Mouse (Mus musculus) cerebellum, postnatal 25 days (tissue): ENCODE results near the gene Map4k5.

Source experiments
- DNase-seq, 2 experiments: peaks; one replicate each; pipeline ENCODE4 v3.0.0; 2021; ENCODE audit warnings: mixed read lengths in 2 of 2

The Map4k5 gene

DNA sequence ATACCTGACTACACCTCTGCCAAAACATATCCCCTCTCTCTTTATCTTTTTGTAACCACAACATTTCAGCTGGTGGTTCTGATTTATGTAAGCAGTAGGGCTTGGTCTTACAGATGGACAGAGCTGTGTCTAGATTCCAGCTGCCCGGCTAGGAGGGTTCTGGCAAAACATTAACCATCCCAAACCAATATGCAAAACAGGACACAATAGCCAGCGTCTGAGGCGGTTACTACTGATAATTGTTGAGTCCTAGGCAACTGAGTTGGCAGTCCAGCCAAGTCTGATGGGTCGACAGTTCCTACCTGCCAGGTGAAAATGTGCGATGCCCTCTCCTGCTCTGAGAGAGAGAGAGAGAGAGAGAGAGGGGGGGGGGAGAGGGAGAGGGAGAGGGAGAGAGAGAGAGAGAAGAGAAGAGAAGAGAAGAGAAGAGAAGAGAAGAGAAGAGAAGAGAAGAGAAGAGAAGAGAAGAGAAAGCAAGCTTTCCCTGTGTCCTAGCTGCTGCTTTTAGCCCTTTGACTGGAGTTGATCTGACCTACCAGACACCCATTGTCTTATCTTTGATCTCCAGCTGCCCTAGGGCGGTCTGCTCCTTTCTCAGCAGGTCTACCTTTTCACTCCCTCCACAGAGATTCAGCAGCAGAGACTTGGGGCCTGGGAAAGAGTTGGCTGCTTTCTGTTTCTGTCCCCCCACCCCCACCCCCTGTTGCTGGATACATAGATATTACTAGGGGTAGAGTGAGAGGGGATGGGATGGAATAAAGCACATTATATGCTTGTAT lies 109.6 kb downstream of the Map4k5 start:
- no peak for DNase-seq

DNA sequence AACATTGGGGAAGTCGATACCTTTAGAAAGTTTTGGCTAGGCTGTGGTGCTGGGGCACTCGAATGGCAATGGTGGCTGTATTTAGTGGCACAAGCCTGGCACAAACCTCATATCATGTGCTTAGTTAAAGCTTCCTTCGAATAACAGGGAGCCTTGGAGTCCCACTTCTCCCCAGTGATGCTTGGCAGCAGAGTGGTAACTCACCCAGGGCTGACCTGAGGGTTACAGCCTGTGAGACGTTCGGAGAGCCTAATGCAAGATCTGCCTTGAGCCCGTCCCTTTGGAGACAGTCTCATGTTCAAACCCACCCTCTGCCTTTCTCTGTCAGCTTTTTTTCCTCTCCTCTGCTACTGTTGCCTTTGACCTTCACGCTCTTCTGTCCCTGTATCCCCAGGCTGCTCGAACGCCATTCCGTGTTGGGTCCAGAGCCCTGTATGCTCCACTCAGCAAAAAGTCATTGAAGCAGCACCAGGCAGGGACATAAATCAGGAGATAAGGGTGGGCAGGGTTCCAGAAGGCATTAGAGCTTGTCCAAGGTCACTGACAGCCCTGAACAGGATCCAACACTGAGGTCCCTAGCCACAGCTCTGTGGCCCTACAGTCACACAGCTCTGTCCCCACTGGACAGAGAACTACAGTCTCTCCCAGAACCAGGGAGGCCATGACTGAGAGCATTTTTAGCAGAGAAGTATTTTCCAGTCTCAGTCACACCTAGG lies 110.9 kb downstream of the Map4k5 start:
- no peak for DNase-seq

DNA sequence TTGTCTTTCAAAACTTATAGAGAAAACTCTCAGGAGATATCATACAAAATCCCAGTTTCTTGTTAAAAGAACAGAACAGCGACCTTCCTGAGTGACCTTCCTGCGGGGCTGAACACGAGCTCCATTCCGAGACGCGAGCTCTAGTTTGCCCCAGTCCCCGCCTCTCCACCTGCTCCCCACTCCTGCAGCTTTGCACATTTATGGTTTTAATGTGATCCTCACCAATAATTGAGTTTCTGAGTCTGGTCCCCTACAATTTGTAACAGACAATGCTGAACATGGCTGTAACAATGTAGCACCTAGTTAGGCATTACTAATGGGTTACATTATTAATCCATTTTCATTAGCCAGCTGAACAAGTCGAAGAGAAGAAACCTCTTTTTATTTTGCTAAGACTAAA lies 111.5 kb downstream of the Map4k5 start:
- DNase-seq, result no peak

DNA sequence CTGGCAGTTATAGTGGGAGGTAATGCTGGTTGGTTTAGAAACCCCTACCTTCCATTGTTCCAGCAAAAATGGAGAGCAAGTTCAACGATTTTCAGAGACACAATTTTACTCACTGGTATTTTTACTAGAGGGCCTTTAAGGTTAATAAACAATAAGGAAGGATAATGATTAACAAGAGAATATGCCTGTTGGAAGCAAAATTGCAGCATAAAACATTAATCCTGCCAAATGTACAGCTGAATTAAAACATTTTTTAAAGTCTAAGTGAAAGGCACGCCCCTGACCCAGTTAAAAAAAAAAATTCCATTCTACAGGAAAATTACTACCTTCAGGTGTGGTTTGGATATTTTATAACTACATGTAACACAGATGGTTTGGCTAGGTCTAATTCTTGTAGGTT lies 115.0 kb downstream of the Map4k5 start:
- DNase-seq, result no peak

DNA sequence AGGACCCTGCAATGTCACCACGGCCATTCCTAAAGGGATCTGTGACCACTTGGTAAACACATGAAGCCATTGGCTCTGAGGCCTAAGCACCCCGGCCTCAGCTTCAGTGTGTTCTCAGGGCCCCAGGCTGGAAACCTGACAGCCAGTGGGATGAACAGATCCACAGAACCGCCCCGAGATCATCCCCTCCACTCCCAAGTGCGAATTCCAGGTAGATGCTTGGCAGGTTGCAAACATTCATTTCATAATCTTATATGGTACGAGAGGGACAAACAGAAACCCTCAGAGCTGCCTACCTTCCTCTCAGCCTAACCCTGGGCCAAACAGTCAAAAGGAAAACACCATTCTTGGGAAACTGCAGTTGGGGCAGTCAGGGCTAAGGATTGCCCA lies 115.7 kb downstream of the Map4k5 start:
- no peak for DNase-seq

DNA sequence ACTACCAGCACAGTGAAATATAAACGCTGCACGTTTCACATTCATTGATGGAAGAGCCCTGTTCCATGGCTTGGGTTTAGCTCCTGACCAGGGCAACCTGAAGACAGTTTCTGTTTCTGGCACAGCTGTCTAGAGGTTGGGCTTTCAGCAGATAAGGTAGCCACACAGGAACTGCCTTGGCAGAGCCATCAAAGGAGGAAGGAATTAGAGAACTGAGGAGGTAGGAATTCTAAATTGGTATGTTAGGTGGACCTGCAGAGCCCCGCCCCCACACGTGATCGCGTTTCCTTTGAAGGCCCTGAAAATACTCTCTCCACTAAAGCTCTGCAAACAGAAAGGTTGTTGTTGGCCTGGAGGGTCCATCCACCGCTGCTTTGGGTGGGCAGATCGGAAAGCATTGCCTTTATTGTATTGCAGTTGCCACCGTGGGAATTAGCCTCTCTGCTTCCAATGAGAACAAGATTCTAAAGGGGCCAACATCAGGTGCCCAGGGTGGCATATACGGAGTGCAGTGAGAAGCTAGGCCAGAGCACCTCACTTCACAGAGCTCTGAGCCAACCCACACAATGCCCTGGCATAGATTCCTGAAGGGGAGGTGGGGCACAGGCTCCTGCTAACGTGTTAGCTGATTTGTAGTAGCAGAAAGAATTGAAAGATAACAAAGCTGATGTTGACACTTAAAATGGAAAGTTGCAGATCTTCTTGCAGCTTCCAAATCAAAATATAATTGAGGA lies 116.2 kb downstream of the Map4k5 start:
- no peak for DNase-seq

DNA sequence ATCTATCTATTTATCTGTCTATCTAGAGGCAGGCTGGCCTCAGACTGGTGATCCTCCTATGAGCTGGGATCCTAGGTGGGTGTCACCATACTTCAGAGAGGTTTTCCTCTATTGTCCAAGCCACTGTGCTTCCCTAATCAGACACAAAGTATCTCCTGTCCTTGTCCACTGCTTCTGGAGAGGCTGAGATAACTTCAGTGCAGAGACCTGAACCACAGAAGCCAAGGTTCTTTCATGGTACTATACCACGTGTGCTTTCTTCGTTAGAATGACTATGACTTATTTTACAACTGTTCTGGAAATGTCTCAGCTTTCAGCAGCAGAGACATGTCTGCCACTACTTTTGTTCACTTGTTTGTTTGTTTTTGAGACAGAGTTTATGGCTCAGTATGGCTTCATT lies 124.2 kb downstream of the Map4k5 start:
- DNase-seq, result no peak

DNA sequence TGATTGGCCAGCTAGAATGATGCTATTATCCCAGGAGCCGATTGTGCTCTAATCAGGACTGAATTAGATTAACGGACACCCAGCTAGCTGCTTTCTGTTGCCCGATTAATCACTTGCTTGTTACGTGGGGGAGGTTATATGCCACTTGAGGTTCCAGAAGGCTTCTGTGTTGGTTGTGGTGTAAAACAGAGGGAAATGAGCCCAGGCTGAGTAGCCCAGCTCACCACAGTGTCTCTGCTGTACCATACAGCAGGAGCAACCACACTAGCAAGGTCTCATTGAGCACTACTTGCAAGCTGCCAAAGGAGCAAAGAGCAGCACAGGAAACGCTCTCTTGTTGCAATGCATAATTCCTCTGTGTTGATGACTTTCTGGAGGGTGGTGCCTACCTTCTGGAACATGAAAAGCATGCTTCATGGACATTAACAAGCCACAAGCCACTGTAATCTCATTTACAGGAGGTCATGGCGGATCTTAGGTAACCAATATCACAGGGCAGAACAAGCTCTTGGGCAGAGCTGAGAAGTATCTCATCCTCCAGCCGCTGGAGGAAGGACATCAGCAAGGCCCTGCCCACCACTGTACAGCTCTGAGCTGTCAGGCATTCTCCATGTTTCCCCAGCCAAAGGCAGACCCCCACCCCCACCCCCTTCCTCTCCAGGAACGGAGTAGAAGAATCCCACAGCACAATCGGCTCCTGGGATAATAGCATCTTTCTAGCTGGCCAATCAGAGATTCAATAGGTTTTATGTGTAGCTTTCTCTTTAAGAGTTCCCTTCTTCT lies 125.3 kb downstream of the Map4k5 start:
- DNase-seq, result no peak

DNA sequence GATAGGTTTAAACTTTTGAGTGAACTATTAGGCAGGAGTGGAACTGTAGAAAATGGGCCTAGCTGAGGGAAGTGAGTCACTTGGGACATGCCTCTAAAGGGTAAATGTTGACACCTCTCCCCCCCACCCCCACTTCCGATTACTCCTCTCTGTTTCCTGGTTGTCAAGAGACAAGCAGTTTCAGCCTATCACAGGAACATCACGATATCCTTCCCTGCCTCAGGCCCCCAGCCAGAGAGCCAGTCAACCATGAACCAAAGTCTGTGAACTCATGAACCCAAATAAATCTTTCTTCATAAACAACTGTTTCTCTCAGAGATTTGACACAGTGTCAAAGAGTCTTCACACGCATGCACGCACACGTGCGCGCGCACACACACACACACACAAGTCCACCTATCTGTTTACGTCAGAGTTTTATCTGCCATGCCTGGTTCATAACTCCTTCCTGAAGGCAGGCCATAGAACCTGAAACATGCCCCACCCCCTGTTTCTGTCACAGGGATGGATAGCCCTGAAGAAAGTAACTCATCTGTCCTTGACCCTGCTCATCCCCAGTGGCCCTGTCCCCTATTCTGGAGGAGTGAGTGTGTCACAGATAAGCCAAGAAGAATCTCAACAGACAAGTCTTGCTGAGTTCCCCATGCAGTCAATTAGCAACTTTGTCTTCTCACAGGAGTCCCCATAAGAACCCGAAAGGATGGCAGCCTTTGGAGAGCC lies 126.7 kb downstream of the Map4k5 start:
- no peak for DNase-seq

DNA sequence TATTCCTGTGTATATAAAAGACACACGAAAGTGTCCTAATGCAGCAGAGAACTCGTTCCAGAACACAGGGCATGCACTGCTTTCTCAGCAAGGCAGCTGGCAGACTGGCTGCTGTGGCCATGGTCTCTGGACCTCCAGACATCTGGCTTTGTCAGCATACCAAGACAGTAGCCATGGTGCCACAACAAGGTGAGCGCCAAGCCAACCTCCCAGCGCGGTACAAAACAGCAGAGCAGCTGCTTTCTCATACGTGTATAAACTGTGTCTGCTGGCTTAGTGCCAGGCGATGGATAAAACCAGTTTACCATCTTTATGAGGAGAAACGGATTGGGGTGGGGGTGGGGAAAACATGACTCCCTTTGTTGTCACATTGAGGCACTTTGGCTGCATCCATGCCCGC lies 127.5 kb downstream of the Map4k5 start:
- no peak for DNase-seq

DNA sequence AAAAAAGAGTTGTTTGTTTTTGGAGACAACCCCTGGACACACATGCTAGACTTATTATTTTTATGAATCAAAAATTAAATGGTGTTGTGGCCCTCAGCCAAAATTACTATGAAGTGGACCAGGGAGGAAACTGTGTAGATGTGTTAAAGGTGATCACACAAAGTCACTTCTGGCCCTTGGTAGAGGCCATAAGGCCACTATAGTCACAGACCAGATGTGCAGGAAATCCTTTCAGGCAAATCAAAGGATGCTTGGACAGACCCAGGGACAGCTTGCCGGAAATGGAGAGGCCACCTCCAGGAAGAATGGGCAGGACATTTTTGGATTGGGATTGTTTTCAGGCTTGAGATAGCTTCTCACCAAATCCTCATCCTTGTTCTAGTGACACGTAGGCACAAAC lies 131.4 kb downstream of the Map4k5 start:
- no peak for DNase-seq

DNA sequence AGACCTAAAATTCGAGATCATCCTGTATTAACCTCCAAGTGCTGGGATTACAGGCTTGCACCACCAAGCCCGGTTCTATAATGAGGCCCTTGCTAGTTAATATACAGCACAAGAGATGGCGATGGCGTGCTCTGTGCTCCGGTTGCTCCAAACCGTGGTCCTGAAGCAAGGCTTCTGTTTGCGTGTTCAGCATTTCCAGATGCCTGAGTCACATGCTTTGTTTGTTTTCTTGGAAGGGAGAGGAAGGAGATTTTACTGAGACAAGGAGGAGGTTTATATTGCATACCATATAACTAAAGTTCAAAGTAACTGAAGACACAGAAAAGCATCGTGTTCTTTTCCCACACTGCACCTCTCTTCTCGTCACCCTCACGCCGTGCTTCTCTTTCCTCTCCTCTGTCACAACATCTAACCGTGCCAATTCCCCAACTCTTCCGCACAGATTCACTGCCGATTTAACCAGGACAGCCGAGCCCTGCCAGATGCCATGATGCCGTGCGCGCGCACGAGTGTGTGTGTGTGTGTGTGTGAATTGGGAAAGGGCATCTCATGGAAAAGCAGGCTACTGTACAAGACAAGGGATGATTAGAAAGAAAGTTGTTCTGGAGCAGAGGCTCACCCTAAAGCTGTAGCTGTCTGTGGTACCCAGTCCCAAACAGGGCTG lies 132.1 kb downstream of the Map4k5 start:
- no peak for DNase-seq

DNA sequence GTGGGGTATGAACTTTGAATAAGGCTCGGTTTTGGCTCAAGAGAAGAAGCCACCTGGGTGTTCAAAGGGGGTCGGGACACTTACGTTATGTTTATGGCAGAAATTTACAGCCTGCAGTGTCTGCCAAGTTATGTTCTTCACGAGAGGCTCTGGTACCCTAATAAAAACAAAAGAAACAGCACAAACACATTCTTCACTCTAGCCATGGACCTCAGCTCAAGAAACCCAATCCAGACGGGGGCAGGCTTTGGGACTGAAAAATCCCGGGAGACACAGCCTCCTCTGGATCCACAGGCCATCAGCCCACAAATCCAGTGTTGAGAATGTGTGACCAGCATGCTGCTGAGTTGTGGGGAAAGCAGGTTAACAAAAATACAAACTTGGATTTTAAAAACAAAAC lies 133.0 kb downstream of the Map4k5 start:
- DNase-seq, result no peak

DNA sequence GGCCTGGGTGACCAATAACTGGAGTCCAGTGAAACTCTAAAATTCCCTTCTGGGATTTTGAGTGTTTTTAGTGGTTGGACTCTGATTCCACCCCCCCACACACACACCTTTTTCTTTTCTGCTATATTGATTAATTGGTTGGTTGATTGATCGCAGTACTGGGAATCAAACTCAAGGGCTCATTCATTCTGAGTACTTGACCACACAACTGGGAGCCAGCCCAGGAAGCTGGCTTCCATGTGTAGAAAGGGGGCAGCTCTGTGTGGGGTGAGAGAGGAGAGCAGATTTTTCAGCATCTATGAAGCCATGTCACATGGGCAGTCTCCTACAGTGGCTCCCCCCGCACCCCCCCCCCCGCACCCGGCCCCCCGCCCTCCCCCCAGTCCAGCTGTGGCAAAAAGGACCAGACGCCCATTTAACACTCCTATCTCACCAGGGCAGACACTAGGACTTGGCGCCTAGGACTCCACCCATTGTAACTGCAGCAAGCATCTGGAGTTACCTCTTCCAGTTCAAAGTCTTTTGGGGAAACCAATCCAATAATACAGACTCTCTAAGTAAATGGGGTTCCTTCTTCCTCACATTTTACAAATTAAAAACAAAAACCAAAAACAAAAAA lies 133.6 kb downstream of the Map4k5 start:
- DNase-seq, result no peak

DNA sequence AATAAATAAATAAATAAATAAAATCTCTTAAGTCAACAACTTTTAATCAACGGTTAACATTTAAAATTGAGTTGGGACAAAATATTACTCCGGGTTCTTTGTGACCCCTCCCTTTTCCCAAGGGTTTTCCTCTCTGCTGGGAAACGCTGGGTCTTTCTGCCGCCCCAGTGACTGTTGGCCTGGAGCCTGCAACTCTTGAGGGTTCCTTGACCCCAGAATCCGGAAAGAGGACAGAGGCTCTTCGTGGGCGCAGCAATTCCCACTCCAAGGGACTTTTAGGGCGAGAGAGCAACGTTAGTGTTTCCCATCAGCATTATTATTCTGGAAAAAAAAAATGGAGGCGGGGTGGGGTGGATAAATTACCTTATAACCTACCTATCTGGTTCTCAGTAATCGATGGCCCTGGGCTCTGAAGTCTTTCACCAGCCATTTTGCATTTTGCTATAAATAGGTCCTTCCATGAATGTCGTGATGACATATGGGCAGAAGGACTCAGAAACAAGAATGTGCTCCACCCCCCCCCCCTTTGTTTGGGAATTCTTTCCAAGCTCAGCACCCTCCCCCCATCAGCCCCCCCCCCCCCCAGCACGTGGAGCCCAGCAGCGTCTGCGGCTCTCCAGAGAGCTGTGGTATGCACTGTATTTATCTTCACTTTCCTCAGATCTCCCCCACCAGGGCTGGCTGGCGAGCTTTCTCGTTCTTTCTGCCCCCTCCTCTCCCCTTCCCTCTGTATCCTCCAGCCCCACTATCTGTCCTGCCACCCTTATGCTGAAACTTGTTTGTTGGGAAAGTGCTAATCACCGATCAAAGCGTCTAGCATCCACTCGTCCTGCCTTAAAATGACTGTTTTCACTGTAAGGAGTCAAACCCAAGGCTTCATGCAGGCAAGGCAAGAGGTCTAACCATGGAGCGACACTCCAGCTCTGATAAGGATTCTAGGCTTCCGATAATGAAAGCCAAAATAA lies 134.5 kb downstream of the Map4k5 start:
- peak; percentile 29 to 37 for DNase-seq

DNA sequence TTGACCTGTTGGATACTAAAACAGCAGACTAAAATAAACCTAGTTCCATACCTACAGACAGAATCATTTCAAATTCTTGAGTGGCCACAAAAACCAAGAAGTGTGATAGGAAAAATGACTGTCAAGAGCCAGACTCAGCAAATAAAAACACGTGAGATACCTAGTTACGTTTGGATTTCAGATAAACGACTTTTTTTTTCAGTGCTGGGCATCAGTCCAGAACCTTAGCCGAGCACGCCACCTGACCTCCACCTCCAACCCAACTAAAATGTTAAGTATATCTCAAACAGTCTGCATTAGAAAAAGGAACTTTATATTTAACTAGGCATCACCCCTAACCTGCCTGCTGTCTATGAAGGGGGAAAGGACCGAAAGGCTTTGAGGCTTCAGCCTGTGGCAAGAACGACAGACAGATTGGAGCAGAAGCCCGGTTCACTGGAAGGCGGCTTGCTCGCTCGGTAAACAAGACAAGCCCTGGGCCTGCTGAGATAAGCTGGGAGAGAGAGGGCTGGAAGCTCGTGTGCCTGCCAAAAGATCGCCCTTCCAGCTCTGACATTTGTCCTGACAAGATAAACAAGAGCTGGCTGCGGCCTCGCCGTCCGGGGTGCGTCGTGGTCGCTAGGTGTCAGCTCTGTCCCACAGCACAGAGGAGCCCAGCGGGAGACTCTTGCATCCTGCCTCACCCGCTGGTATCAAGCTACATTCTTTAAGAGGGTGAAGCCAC lies 135.4 kb downstream of the Map4k5 start:
- DNase-seq, result peak; percentile 87 to 91

DNA sequence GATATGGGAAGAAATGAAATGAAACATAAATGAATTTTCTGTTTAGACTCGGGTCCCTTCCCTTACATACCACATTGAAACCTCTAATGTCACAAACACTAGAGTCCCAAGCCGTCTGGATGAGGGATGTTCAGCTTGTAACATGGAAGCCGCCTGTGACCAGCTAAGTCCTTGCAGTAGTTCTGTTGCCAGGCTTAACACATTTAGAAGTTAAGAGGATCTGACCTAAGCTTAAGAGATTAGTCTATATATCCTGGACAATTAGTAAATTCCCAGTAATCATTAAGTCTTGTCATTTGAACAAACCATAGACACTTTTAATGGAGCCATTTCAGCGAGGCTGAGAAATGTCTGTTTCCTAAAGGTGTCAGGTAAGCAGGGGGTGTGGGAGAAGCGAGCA lies 137.0 kb downstream of the Map4k5 start:
- no peak for DNase-seq

DNA sequence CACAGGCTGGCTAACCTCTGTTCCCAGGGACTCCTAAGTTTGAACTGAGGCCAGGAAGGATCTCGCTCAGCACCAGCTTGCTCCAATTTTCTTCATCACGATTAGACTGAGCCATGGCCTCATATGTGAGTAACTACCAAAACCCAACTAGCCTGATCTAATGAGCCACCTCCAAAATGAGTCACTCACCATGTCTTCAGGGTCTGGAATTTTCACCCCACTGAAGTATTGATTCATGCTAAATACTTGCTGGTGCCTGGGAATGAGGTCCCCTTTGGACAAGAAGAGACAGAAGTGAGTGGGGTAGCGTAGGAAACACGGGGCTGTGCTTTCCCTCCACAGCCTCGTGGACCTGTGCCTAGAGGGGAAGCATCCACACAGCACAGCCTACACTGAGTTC lies 139.1 kb downstream of the Map4k5 start:
- no peak for DNase-seq
